Mouse (Mus musculus): ENCODE data around the gene Dbi. TPM values are rescaled to one million over a fixed set of nuclear protein-coding genes. Genes with fewer than 3 reads are reported as not detected.

Gene Dbi
- total and polyA plus RNA-seq, 3 experiments, result 149 to 164 TPM; not detected in 1

DNA sequence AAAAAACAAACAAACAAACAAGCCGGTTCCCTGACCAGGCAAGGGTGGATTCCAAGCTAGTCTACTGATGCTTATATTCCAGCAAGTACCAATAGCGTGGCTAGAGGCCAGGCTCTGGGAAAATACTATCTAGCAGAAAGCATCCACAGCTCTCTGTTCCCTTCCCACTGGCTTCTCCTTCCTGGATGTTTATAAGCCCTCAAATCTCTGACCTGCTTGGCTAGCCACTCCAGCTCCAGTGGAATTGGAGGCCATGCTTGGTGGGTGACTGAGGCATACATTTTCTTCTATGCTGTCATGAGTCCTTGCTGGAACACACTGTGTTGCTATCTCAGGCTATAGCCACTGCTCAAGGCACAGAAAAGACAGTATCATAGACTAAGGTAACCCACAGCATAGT is 2.0 kb downstream of the Dbi start:
- H3K9me3 ChIP-seq (replicated peaks; ENCODE audit: insufficient read depth, low read length), result no peaks in the 10 kb centered on the region
- H3K79me2 ChIP-seq (ENCODE audit: control insufficient read depth, insufficient read depth, low read length, poor library complexity), result peaks cover 5% of the 10 kb centered on the region
- H3K27ac ChIP-seq (ENCODE audit: control insufficient read depth, low read depth, low read length), result no peak overlapping the region
- no peaks in the 10 kb centered on the region for H3K27me3 ChIP-seq (ENCODE audit: control insufficient read depth in 1 of 2, insufficient read depth in 2 of 2, low read length in 2 of 2)
- H3K4me3 ChIP-seq (ENCODE audit: control insufficient read depth in 1 of 2, insufficient read depth in 1 of 2, low read depth in 2 of 2, low read length in 2 of 2), result no peak overlapping the region
- no peak overlapping the region for H3K9ac ChIP-seq (ENCODE audit: control insufficient read depth, low read depth, low read length, poor library complexity, severe bottlenecking)
- H3K4me1 ChIP-seq (ENCODE audit: control insufficient read depth in 1 of 2, insufficient read depth in 2 of 2, low read length in 2 of 2), result peaks cover 2 to 21% of the 10 kb centered on the region in 2 experiments; a peak in 2 of 4 replicates
- no peak for DNase-seq (ENCODE audit: low read depth, low spot score)
- peaks cover 0 to 12% of the 10 kb centered on the region in 2 experiments; a peak in 2 of 4 replicates for H3K36me3 ChIP-seq (ENCODE audit: control insufficient read depth in 1 of 2, insufficient read depth in 2 of 2, low read length in 2 of 2)
- TF ChIP-seq ELF1 (IDR thresholded peaks at IDR 0.05; ENCODE audit: low read depth, low read length) (no peak), CTCF (IDR thresholded peaks at IDR 0.05 in 2 of 3, conservative IDR thresholded peaks at IDR 0.05 in 1 of 3; ENCODE audit: control insufficient read depth in 1 of 3, insufficient read depth in 1 of 3, low read depth in 2 of 3, low read length in 3 of 3, poor library complexity in 1 of 3, severe bottlenecking in 1 of 3) (no peak), MXI1 (IDR thresholded peaks at IDR 0.05; ENCODE audit: low read depth, low read length) (no peak), MYB (IDR thresholded peaks at IDR 0.05; ENCODE audit: low read depth, low read length) (no peak), POLR2AphosphoS5 (IDR thresholded peaks at IDR 0.05; ENCODE audit: borderline replicate concordance, low read depth, low read length) (no peak), EP300 (IDR thresholded peaks at IDR 0.05; ENCODE audit: low read depth in 1 of 2, low read length in 2 of 2) (no peak), TBP (IDR thresholded peaks at IDR 0.05; ENCODE audit: low read depth, low read length) (no peak), USF2 (IDR thresholded peaks at IDR 0.05; ENCODE audit: borderline replicate concordance in 1 of 2, insufficient read depth in 1 of 2, low read depth in 1 of 2, low read length in 2 of 2) (no peak), SIN3A (IDR thresholded peaks at IDR 0.05; ENCODE audit: low read length) (no peak), RCOR1 (IDR thresholded peaks at IDR 0.05; ENCODE audit: low read depth, low read length) (no peak)

- no peak overlapping the region for H3K9ac ChIP-seq (ENCODE audit: control insufficient read depth, low read depth, low read length, poor library complexity, severe bottlenecking)
- TF ChIP-seq ZNF384 (IDR thresholded peaks at IDR 0.05; ENCODE audit: low read depth, low read length) (no peak), GABPA (IDR thresholded peaks at IDR 0.05; ENCODE audit: low read depth, low read length) (no peak), POLR2AphosphoS2 (IDR thresholded peaks at IDR 0.05; ENCODE audit: low read length) (no peak), USF1 (IDR thresholded peaks at IDR 0.05; ENCODE audit: low read depth, low read length) (no peak), TAL1 (IDR thresholded peaks at IDR 0.05; ENCODE audit: low read length) (no peak), SIN3A (IDR thresholded peaks at IDR 0.05; ENCODE audit: low read length) (no peak), NELFE (IDR thresholded peaks at IDR 0.05; ENCODE audit: low read depth, low read length) (no peak), TBP (IDR thresholded peaks at IDR 0.05; ENCODE audit: low read depth, low read length) (no peak)
- no peaks in the 10 kb centered on the region for H3K9me3 ChIP-seq (replicated peaks; ENCODE audit: insufficient read depth, low read length)
- no peaks in the 10 kb centered on the region for H3K27me3 ChIP-seq (ENCODE audit: control insufficient read depth in 1 of 2, insufficient read depth in 2 of 2, low read length in 2 of 2)
- H3K4me3 ChIP-seq (ENCODE audit: control insufficient read depth in 1 of 2, insufficient read depth in 1 of 2, low read depth in 2 of 2, low read length in 2 of 2), result no peak overlapping the region
- H3K79me2 ChIP-seq (ENCODE audit: control insufficient read depth, insufficient read depth, low read length, poor library complexity), result peaks cover 5% of the 10 kb centered on the region
- H3K36me3 ChIP-seq (ENCODE audit: control insufficient read depth in 1 of 2, insufficient read depth in 2 of 2, low read length in 2 of 2), result peaks cover 0 to 19% of the 10 kb centered on the region in 2 experiments; a peak in 2 of 4 replicates
- DNase-seq (ENCODE audit: low read depth, low spot score), result no peak
- H3K4me1 ChIP-seq (ENCODE audit: control insufficient read depth in 1 of 2, insufficient read depth in 2 of 2, low read length in 2 of 2), result peaks cover 5 to 28% of the 10 kb centered on the region in 2 experiments
- H3K27ac ChIP-seq (ENCODE audit: control insufficient read depth, low read depth, low read length), result no peak overlapping the region
Observed at GRCm38 (mm10) chr1:120116106-120116505, 4.8 kb downstream of the Dbi start.
